Comparison of ENCODE assay signal across 12 mouse cellular contexts in genomic region chr11:88600194-88600593, GRCm38 (mm10).
A peak's percentile ranks its signal among the peaks of the same experiment; 100 is the strongest.
DNase-seq lines count a peak whose midpoint lies in the region; ATAC-seq lines count a peak whose summit lies in the region.
"Had no signal": no experiment of that assay in that cellular context is flagged by ENCODE, and none has a peak within 500 bp of the region (broad histone marks: within the 10 kb centered on the region; RNA-seq: fewer than 3 reads in every experiment).

No protein-coding gene starts in this region.

- no peak overlapping the region for H3K4me2 ChIP-seq in heart, embryonic 15.5 days
- H3K4me2 ChIP-seq in midbrain, embryonic 12.5 days (replicated peaks) = no peak overlapping the region
- H3K4me2 ChIP-seq in midbrain, embryonic 11.5 days = no peak overlapping the region
- no peak overlapping the region for H3K4me2 ChIP-seq in hindbrain, embryonic 14.5 days (replicated peaks)
- no peak overlapping the region for H3K4me2 ChIP-seq in midbrain, embryonic 15.5 days

- WGBS in heart, embryonic 15.5 days = 86% methylated on average over 3 of the region's 3 CpGs
- 92% methylated on average over 3 of the region's 3 CpGs for WGBS in midbrain, embryonic 12.5 days
- WGBS in midbrain, embryonic 11.5 days = 91% methylated on average over 3 of the region's 3 CpGs
- WGBS in hindbrain, embryonic 14.5 days = 81% methylated on average over 3 of the region's 3 CpGs
- WGBS in midbrain, embryonic 15.5 days = 97% methylated on average over 3 of the region's 3 CpGs

- no peak overlapping the region for H3K4me3 ChIP-seq in heart, embryonic 15.5 days
- H3K4me3 ChIP-seq in midbrain, embryonic 12.5 days = no peak overlapping the region
- no peak overlapping the region for H3K4me3 ChIP-seq in midbrain, embryonic 11.5 days (ENCODE audit: low read depth, low read length)
- H3K4me3 ChIP-seq in hindbrain, embryonic 14.5 days (replicated peaks; ENCODE audit: low read length) = no peak overlapping the region
- no peak overlapping the region for H3K4me3 ChIP-seq in midbrain, embryonic 15.5 days

- no peak for ATAC-seq in heart, embryonic 15.5 days (replicated peaks; ENCODE audit: insufficient number of reproducible peaks, insufficient read depth, low FRiP score, low read depth)
- ATAC-seq in midbrain, embryonic 12.5 days (ENCODE audit: low FRiP score, low read depth) = no peak
- ATAC-seq in midbrain, embryonic 11.5 days (ENCODE audit: low FRiP score) = no peak
- ATAC-seq in hindbrain, embryonic 14.5 days (ENCODE audit: low FRiP score) = no peak
- no peak for ATAC-seq in midbrain, embryonic 15.5 days (replicated peaks)

- H3K4me1 ChIP-seq in heart, embryonic 15.5 days (replicated peaks) = peaks cover 62% of the 10 kb centered on the region
- H3K4me1 ChIP-seq in midbrain, embryonic 12.5 days = peaks cover 65% of the 10 kb centered on the region
- H3K4me1 ChIP-seq in midbrain, embryonic 11.5 days (ENCODE audit: control insufficient read depth, insufficient read depth, low read length) = peaks cover 30% of the 10 kb centered on the region
- H3K4me1 ChIP-seq in hindbrain, embryonic 14.5 days (replicated peaks; ENCODE audit: control insufficient read depth, insufficient read depth, low read length) = peaks cover 42% of the 10 kb centered on the region
- peaks cover 27% of the 10 kb centered on the region for H3K4me1 ChIP-seq in midbrain, embryonic 15.5 days

- DNase-seq in heart, adult 18-20 months = no peak
- DNase-seq in midbrain, embryonic 11.5 days (ENCODE audit: low spot score, missing footprints) = no peak
- DNase-seq in hindbrain, embryonic 14.5 days (ENCODE audit: low spot score) = no peak
- no peak for DNase-seq in adrenal gland, adult (ENCODE audit: inconsistent age in 2 of 2, low spot score in 1 of 2)
- DNase-seq in thymus, postnatal 36 days = no peak
- DNase-seq: cerebellum, adult 8-10 months; embryo, embryonic 11 days; lung, postnatal 4 days; retina, postnatal 1 day had no signal

- no peaks in the 10 kb centered on the region; the same call in 1 of the 2 replicates for H3K36me3 ChIP-seq in heart, embryonic 15.5 days
- H3K36me3 ChIP-seq in midbrain, embryonic 12.5 days = peaks cover 16% of the 10 kb centered on the region; the same call in 1 of the 2 replicates
- H3K36me3 ChIP-seq in midbrain, embryonic 11.5 days (ENCODE audit: control insufficient read depth, insufficient read depth, low read length) = 0 out of 2 replicates have a peak, but pooled peaks cover 2% of the 10 kb centered on the region
- 0 out of 2 replicates have a peak, but pooled peaks cover 9% of the 10 kb centered on the region for H3K36me3 ChIP-seq in hindbrain, embryonic 14.5 days (replicated peaks; ENCODE audit: control insufficient read depth, insufficient read depth)
- no peaks in the 10 kb centered on the region; the same call in 1 of the 2 replicates for H3K36me3 ChIP-seq in midbrain, embryonic 15.5 days (replicated peaks)

- H3K9me3 ChIP-seq in heart, embryonic 15.5 days (replicated peaks) = no peaks in the 10 kb centered on the region
- H3K9me3 ChIP-seq in midbrain, embryonic 12.5 days = no peaks in the 10 kb centered on the region
- H3K9me3 ChIP-seq in midbrain, embryonic 11.5 days (ENCODE audit: control insufficient read depth, low read length) = no peaks in the 10 kb centered on the region
- H3K9me3 ChIP-seq in hindbrain, embryonic 14.5 days (ENCODE audit: control insufficient read depth, low read length) = no peaks in the 10 kb centered on the region
- H3K9me3 ChIP-seq in midbrain, embryonic 15.5 days = no peaks in the 10 kb centered on the region

- no peak overlapping the region for H3K9ac ChIP-seq in heart, embryonic 15.5 days
- no peak overlapping the region for H3K9ac ChIP-seq in midbrain, embryonic 12.5 days (replicated peaks)
- H3K9ac ChIP-seq in midbrain, embryonic 11.5 days (ENCODE audit: low read length) = no peak overlapping the region
- no peak overlapping the region for H3K9ac ChIP-seq in hindbrain, embryonic 14.5 days
- no peak overlapping the region for H3K9ac ChIP-seq in midbrain, embryonic 15.5 days

- no peaks in the 10 kb centered on the region for H3K27me3 ChIP-seq in heart, embryonic 15.5 days
- no peaks in the 10 kb centered on the region for H3K27me3 ChIP-seq in midbrain, embryonic 12.5 days
- no peaks in the 10 kb centered on the region for H3K27me3 ChIP-seq in midbrain, embryonic 11.5 days (ENCODE audit: control insufficient read depth, insufficient read depth, low read length)
- H3K27me3 ChIP-seq in hindbrain, embryonic 14.5 days (ENCODE audit: control insufficient read depth, insufficient read depth, low read length) = no peaks in the 10 kb centered on the region
- no peaks in the 10 kb centered on the region for H3K27me3 ChIP-seq in midbrain, embryonic 15.5 days (replicated peaks)

- H3K27ac ChIP-seq in heart, embryonic 15.5 days = peak overlapping the region; percentile 41; the same call in 1 of the 2 replicates
- peak overlapping the region; percentile 56 for H3K27ac ChIP-seq in midbrain, embryonic 12.5 days (replicated peaks)
- no peak overlapping the region for H3K27ac ChIP-seq in midbrain, embryonic 11.5 days (ENCODE audit: low read depth, low read length)
- H3K27ac ChIP-seq in hindbrain, embryonic 14.5 days = peak overlapping the region; percentile 72
- H3K27ac ChIP-seq in midbrain, embryonic 15.5 days = peak overlapping the region; percentile 46; the same call in 1 of the 2 replicates
